Mouse (Mus musculus) liver, embryonic 11.5 days (tissue): ENCODE measurements around the gene Brca1. TPM values are rescaled to one million over a fixed set of nuclear protein-coding genes. Genes with fewer than 3 reads are reported as not detected.
"Not testable (repeated sequence)": the region's sequence is repeated elsewhere in the genome, so short reads cannot be mapped to it uniquely, and the experiment has no call there.

Experiments used
- ATAC-seq: fragments of 200-750 bp; cut with Nextera tagmentation; replicated peaks from 2 replicates; pipeline ENCODE4 v1.8.0; 2017; ENCODE audit warnings: moderate number of reproducible peaks, mild to moderate bottlenecking, moderate TSS enrichment, moderate library complexity; ENCODE audit not compliant: low FRiP score
- DNase-seq: peaks from one replicate; pipeline ENCODE4 v3.0.0-alpha.2; 2017; ENCODE audit warnings: low spot score
- H3K27ac ChIP-seq: fragments of 300-500 bp; sonication (generic); 2 replicates; pipeline ENCODE4 v1.5.1; 2014; ENCODE audit warnings: mild to moderate bottlenecking, low read depth, low read length, control low read depth
- H3K27me3 ChIP-seq: fragments of 300-500 bp; sonication (generic); replicated peaks from 2 replicates; pipeline ENCODE4 v1.6.1; 2014; ENCODE audit warnings: low read length, mixed read lengths; ENCODE audit not compliant: control insufficient read depth, insufficient read depth
- H3K36me3 ChIP-seq: fragments of 300-500 bp; sonication (generic); 2 replicates; pipeline ENCODE4 v1.6.1; 2014; ENCODE audit warnings: mild to moderate bottlenecking, low read length, moderate library complexity, mixed read lengths; ENCODE audit not compliant: control insufficient read depth, insufficient read depth
- H3K4me1 ChIP-seq: fragments of 300-500 bp; sonication (generic); replicated peaks from 2 replicates; pipeline ENCODE4 v1.6.1; 2014; ENCODE audit warnings: low read length, mixed read lengths; ENCODE audit not compliant: control insufficient read depth, insufficient read depth
- H3K4me2 ChIP-seq: fragments of 300-500 bp; sonication (generic); 2 replicates; pipeline ENCODE4 v1.6.1; 2014; ENCODE audit warnings: mild to moderate bottlenecking, control low read depth, moderate library complexity
- H3K4me3 ChIP-seq: fragments of 300-500 bp; sonication (generic); 2 replicates; pipeline ENCODE4 v1.5.1; 2014; ENCODE audit warnings: low read depth, low read length, control low read depth
- H3K9ac ChIP-seq: fragments of 300-500 bp; sonication (generic); 2 replicates; pipeline ENCODE4 v1.6.1; 2014; ENCODE audit warnings: low read depth, low read length, control low read depth
- H3K9me3 ChIP-seq: fragments of 300-500 bp; sonication (generic); 2 replicates; pipeline ENCODE4 v1.6.1; 2016; ENCODE audit warnings: low read length, inconsistent platforms, mixed read lengths; ENCODE audit not compliant: control insufficient read depth
- WGBS: fragments of 180-500 bp; shearing (Covaris S2); extraction: QIAGEN DNeasy Blood & Tissue Kit; methylation state at CpG from one replicate; pipeline ENCODE4 v1.1.7; 2014; 5-methylcytosine and 5-hydroxymethylcytosine counted together
- polyA plus RNA-seq: library from polyadenylated mRNA; unstranded; fragments of >200 nt; fragmentation: Nextera tagmentation; extraction: Ambion mirVana; gene quantifications from 2 replicates; pipeline ENCODE4 v1.2.1, GENCODE M21; 2014

Brca1 gene
- polyA plus RNA-seq = 19.6 and 22.1 TPM in 2 replicates

DNA sequence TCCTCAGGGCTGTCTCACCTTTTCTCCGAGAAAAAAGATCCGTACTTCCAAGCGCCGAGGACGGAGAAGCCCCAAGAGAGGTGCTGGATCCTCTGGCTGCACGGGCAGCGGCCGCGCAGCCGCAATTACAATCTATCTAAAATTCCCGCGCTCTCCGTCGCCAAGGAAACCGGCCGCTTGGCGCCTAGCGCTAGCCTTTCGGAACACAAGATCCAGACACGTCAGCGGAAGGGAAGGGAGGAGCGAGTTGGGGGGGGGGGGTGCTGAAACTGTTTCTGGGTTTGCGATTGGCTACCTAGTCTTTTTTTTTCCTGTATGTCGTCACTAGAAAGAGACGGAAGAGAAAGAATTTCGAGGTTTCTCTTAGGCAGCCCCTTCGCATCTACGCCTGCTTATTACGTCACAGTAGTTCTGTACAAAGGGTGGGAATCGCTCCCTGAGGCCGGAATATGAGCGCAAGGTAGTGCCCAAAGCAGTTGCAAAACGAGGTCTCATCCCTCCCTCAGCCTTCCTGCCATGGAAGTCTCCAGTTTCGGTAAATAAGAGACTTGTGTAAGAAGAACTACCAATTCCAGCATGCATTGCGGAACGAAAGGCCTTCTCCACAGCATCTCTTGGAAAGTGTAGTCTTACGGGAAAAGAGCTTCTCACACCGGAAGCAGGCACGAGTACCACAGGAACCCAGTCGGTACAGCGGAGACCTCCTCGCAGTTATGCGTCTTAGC is at the start of gene Brca1, which contains the start of gene Nbr1:
Gene Brca1 (minus strand): TSS at position 205 of the 725 bp plus-strand sequence.
Gene Nbr1 (plus strand): TSS at position 399 of the 725 bp plus-strand sequence.
- H3K27ac ChIP-seq = peak within 1 kb of the TSS; percentile 83
- peak within 1 kb of the TSS; percentile 82 for H3K4me2 ChIP-seq
- no peaks in the 10 kb centered on the region for H3K27me3 ChIP-seq
- peak within 1 kb of the TSS; percentile 72 for H3K4me3 ChIP-seq
- H3K9ac ChIP-seq = peak within 1 kb of the TSS; percentile 83
- ATAC-seq = peak; percentile 76
- peaks cover 13% of the 10 kb centered on the region; the same call in 1 of the 2 replicates for H3K36me3 ChIP-seq
- no peaks in the 10 kb centered on the region for H3K9me3 ChIP-seq
- H3K4me1 ChIP-seq = peaks cover 12% of the 10 kb centered on the region
- WGBS = under 1% methylated on average over 43 of the region's 43 CpGs
- peak; percentile 95 for DNase-seq

DNA sequence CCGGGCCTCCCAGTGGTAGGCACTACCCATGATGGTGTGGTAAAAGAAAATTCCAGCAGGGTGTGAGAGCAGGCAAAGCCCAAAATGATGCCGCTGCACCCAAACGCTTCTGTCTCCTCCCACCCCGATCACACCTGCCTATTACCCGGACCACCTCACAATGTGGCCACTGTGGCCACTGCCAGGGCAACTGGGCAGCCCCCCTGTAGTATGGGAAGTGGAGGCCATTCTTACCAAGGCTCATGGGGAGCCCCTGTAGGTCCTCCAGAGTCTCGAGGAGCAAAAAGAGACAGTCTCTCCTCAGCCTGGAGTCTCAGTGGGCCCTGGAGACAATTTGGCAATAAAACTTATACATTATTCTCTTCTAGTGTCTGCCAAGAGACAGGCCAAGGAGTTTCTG is 47.4 kb upstream of the Brca1 start, which contains the start of gene Gm11634:
Gene Gm11634 (minus strand): TSS at position 101 of the 400 bp plus-strand sequence.
- DNase-seq (no peak), ATAC-seq (no peak)
- Histone ChIP-seq H3K9ac (no peak within 1 kb of the TSS), H3K4me1 (no peaks in the 10 kb centered on the region), H3K4me2 (no peak within 1 kb of the TSS), H3K27me3 (no peaks in the 10 kb centered on the region), H3K9me3 (no peaks in the 10 kb centered on the region), H3K36me3 (no peaks in the 10 kb centered on the region), H3K27ac (no peak within 1 kb of the TSS), H3K4me3 (no peak within 1 kb of the TSS)
- 73% methylated on average over 6 of the region's 6 CpGs for WGBS

DNA sequence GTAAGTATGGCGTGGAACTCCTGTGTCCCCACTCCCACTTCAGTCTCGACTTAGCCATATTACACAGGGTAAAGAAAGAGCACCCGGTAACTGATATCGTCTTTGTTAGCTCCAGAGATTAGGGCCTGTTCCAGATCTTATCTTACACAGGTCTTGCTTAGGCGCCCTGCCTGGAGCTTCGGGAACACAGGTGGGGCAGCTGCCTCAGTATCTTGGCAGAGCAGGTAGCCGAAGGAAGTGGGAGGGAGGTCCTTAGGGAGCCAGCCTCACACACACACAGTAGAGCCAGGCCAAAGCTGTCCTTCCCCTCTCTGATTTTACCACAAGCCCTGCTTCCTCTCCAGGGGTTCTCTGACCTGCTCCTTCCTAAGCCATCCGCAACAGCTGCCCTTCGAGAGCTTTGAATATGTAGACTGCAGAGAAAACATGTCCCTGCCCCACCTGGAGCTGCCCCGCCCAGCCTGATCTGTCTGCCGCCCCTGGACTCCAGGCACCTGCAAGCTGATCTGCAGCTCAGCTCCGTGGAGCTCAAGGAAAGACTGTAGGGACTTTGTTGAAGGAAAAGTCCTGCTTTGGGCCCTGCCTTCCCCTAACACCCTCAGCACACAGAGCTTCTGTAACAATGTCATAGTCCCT is 38.4 kb upstream of the Brca1 start:
- WGBS = 77% methylated on average over 12 of the region's 12 CpGs
- Histone ChIP-seq H3K4me3 (no peak overlapping the region), H3K4me2 (no peak overlapping the region), H3K9ac (no peak overlapping the region), H3K4me1 (peaks cover 6% of the 10 kb centered on the region; the same call in 1 of the 2 replicates), H3K27ac (no peak overlapping the region), H3K36me3 (no peaks in the 10 kb centered on the region; the same call in 1 of the 2 replicates), H3K27me3 (no peaks in the 10 kb centered on the region), H3K9me3 (no peaks in the 10 kb centered on the region)
- no peak for DNase-seq
- no peak for ATAC-seq

DNA sequence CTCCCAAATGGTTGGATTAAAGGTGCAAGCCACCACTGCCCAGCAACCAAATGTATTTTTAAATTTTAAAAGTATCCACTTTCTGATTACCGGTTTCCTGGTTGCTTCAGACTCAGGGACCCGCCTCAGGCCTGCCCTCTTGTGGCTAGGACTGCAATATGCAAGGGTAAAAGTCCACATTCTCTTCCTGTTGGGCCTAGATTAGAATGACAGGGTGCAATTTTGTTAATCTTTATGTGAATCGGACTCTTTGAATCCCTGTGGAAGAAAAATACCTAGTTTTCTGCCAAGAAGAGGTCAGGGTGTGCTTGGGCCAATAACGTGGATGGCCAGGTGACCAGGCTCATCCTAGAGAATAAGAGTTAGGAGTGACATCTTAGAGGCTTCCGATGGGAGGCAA is 37.7 kb upstream of the Brca1 start:
- Histone ChIP-seq H3K36me3 (no peaks in the 10 kb centered on the region; the same call in 1 of the 2 replicates), H3K4me3 (no peak overlapping the region), H3K9me3 (no peaks in the 10 kb centered on the region), H3K27me3 (no peaks in the 10 kb centered on the region), H3K27ac (no peak overlapping the region), H3K4me2 (no peak overlapping the region), H3K9ac (no peak overlapping the region), H3K4me1 (peaks cover 6% of the 10 kb centered on the region; the same call in 1 of the 2 replicates)
- ATAC-seq = no peak
- peak; percentile 69 for DNase-seq
- WGBS = 26% methylated on average over 5 of the region's 5 CpGs

DNA sequence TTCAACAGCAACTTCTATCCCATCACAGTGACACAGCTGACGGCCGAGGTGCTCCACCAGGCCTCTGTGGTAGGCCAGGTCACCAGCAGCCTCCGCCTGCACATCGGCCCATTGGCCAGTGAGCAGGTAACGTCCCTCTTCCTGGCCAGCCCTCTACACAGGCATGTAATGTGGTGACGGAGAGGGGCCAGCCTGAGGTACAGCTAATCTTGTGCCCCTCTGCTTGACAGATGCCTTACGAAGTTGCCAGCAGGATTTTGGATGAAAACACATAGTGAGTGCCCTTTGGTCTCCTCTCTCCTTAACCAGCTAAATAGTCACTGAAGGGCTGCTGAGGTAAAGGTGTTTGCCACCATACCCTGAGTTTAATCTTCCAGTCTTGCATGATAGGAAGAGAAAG is 37.1 kb upstream of the Brca1 start:
- Histone ChIP-seq H3K9me3 (no peaks in the 10 kb centered on the region), H3K27me3 (no peaks in the 10 kb centered on the region), H3K9ac (0 out of 2 replicates have a peak overlapping the region, but pooled peaks have one; percentile 10), H3K36me3 (no peaks in the 10 kb centered on the region; the same call in 1 of the 2 replicates), H3K4me1 (peaks cover 6% of the 10 kb centered on the region; the same call in 1 of the 2 replicates), H3K4me2 (no peak overlapping the region), H3K27ac (no peak overlapping the region), H3K4me3 (no peak overlapping the region)
- no peak for ATAC-seq
- 88% methylated on average over 7 of the region's 7 CpGs for WGBS
- no peak for DNase-seq

DNA sequence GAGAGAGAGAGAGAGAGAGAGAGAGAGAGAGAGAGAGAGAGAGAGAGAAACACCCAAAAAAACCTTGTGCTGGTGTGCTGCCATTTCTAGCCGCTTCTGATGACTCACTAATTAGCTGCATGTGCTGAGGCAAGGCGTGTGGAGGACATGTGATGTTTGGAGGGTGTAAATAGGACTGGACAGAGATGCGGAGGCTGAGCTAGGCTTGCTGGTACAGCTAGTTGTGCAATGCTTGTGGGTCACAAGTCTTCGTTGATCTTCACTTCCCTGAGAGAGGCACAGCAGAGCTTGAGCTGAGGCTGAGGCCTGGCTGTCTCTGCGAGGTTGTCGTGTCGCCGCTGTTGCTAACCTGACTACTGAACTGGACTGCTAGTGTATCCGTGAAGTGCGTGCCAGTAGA is 35.9 kb upstream of the Brca1 start:
- Histone ChIP-seq H3K27me3 (no peaks in the 10 kb centered on the region), H3K9ac (no peak overlapping the region), H3K4me2 (no peak overlapping the region), H3K4me1 (peaks cover 6% of the 10 kb centered on the region; the same call in 1 of the 2 replicates), H3K4me3 (no peak overlapping the region), H3K36me3 (no peaks in the 10 kb centered on the region; the same call in 1 of the 2 replicates), H3K9me3 (no peaks in the 10 kb centered on the region), H3K27ac (no peak overlapping the region)
- DNase-seq (no peak), ATAC-seq (no peak)
- WGBS = 88% methylated on average over 10 of the region's 10 CpGs

DNA sequence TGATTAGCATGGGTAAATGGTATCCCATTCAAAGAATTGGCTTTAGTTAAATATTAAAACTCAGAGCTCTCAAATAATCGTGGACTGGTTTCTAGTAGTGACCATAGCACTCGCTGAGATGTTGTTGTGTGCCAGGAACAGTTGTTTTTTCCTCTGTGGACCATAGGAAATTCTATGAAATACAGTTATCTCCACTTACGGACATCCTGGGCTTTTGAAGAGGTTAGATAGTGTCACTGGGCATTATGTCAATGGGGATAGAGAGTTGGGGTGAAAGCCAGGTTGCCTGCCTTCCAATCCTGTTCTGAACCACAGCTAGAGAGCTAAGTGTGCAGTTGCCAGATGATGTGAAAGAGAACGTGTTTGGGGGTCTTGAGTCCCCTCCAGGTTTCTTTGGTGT is 34.0 kb upstream of the Brca1 start:
- H3K9me3 ChIP-seq = no peaks in the 10 kb centered on the region
- WGBS = 65% methylated on average over 4 of the region's 4 CpGs
- H3K9ac ChIP-seq = no peak overlapping the region
- peaks cover 12% of the 10 kb centered on the region for H3K4me1 ChIP-seq
- no peaks in the 10 kb centered on the region; the same call in 1 of the 2 replicates for H3K36me3 ChIP-seq
- H3K4me2 ChIP-seq = no peak overlapping the region
- no peak for ATAC-seq
- no peak for DNase-seq
- H3K27me3 ChIP-seq = no peaks in the 10 kb centered on the region
- H3K27ac ChIP-seq = no peak overlapping the region
- no peak overlapping the region for H3K4me3 ChIP-seq

DNA sequence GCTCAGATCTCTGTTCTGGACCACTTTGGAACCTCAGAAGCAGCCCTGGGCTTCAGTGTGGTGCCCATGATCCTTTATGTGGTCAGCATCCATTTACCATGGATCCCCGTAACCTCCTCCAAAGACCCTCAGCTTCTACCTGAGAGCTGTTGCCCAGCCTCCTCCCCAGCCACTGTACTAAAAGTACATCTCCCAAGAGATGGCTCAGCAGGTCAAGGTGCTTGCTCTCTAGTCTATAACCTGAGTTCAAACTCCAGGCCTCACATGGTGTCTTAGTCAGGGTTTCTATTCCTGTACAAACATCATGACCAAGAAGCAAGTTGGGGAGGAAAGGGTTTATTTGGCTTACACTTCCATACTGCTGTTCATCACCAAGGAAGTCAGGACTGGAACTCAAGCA is 33.3 kb upstream of the Brca1 start:
- H3K9me3 ChIP-seq, DNase-seq, H3K27ac ChIP-seq, H3K4me2 ChIP-seq, H3K36me3 ChIP-seq, ATAC-seq, H3K27me3 ChIP-seq, H3K4me3 ChIP-seq, H3K9ac ChIP-seq: not testable (repeated sequence)
- 93% methylated on average over 1 of the region's 1 CpGs for WGBS
- H3K4me1 ChIP-seq = peaks cover 12% of the 10 kb centered on the region
